Mouse (Mus musculus): Measurements from ENCODE around the gene Itgb1bp1. TPM values are rescaled to one million over a fixed set of nuclear protein-coding genes. Genes with fewer than 3 reads are reported as not detected.
A peak's percentile ranks its signal among the peaks of the same experiment; 100 is the strongest.

Gene Itgb1bp1
- polyA plus RNA-seq, 1 experiment from 2014 or later = 98.1 TPM

DNA sequence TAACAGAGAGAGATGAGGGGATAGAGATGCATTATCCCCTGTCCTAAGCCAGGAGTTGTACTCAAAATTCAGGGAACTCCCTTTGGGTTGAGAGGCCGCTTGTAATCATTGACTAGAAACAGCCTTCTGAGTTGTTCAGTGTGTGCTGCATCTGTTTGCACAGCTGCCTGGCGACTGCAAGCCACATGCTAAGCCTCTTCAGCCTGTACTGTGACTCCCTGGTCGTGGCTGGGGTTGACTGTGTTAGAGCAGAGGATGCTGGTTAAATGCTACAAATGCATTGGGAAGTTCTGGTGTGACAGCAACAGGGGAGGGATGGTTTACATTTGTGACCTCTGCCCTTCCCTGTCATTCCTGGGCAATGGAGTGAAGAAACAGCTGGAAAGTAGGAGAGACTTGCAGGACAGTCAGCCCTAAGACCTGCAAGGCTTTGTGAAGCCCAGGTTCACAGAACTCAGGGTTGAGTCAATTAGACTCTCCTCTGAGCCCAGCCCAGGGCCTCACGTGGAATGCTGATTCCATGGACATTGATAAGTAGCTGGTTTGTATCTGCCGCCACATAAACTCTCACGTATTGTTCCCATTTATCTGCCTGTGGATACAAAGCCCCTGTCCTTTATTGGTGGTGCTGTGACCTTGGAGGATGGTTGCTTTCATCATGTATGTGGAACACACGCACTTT, 38.2 kb downstream of the Itgb1bp1 start:
- no peak for DNase-seq (ENCODE audit: low spot score)

DNA sequence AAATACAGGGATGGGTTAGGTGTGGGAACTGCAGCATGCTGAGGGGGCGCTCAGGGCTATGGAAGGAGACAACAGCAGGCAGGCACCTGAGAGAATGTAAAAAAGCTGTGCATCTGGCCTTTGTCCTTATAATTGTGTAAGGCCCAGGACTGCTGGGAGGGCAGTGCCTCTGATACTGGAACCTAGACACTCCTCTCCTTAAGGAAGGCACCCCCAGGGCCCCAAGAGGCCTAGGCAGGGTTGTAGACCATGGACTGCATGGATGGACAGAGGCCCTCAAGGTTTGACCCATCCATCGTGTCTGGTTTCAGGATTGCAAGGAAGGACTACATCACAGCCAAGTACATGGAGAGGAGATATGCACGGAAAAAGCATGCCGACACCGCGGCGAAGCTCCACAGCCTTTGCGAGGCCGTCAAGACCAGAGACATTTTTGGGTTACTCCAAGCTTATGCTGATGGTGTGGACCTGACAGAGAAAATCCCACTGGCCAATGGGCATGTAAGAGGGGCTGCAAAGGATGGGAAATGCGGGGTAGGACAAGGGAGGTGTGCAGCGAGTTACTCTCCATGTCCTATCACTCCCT, 41.6 kb downstream of the Itgb1bp1 start:
- no peak for DNase-seq (ENCODE audit: low spot score)

DNA sequence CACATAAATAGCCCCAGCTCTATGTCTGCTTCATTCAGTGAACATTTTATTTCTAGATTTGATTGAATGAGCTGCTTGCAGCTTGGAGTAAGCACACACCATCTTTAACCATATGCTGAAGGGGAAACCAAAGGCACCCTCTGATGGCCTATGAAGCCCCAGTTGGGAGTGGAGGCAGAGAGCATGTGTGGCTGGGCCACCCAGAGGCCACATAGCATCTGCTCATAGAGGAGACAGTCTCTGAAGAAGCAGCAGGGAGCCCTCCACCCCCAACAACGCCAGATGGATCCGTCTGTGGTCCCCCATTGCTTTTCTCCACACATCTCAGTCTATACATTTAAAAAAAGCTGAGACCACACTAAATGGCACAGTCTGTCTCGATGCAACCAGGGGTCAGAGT, 44.1 kb downstream of the Itgb1bp1 start:
- DNase-seq (ENCODE audit: low spot score) = no peak

DNA sequence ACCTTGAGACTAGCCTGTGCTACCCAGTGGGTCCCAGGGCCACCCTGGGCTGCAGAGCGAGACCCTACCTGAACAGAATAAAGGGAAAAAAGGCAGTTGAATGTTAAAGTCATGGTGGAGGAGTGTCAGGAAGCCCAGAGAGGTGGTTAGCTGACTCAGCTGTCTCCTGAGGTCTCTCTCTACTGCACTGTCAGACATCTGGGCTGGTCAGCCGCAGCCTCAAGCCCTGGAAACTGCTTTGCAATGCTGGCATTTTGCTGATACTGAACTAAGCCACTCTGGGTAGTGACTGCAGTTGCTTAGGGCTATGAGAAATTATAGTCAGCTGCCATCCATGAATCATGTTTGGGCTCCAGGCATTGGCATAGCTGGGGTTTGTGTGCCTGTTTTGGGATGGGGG, 51.5 kb downstream of the Itgb1bp1 start:
- no peak for DNase-seq (ENCODE audit: low spot score)

DNA sequence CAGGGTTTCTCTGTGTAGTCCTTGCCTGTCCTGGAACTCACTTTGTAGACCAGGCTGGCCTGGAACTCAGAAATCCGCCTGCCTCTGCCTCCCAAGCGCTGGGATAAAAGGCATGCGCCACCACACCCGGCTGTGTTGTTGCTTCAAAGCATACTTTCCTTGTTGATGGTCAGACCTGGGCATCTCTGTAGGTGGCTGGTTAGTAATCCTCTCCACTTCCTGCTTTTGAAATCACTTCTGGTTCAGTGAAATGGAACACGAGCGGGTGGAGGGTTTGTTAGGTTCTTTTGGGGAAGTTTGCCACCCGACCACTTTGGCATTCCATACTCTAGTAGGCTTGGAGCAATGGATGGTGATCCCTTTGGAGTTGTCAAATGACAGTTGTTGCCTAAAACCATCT, 52.4 kb downstream of the Itgb1bp1 start:
- no peak for DNase-seq (ENCODE audit: low spot score)

DNA sequence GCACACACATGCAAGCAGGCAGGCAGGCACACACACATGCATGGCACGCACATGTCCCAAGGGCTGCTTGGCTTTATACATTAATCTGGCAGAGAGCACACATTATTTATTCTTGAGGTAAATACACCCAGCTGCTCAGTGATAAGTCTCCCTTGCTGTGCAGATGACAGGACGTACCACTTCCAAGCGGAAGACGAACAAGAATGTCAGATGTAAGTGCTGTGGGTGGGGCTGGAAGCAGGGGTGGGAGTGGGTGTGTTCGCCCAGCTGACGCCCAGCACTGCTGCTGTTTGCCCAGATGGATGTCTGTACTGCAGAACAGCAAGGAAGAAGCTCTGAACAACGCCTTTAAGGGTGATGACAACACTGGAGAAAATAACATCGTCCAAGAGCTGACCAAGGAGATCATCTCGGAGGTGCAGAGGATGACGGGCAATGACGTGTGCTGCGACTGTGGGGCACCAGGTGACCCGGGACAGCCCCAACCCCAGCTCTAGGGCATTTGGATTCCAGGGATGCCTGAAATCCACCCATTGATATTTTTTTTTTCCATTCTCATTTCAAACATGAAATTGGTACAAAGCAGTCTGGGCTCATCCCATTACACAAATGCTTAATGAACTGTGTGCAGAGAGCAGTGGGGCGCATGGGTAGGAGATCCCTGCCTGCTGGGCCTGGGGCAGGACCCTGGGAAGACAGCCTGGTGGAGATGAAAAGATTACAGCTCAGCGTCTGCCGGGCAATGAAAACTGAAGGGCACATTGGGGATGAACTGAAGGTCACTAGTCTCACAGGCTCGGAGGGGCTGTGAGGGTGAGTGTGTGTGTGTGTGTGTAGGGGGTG, 56.8 kb downstream of the Itgb1bp1 start:
- DNase-seq (ENCODE audit: low spot score) = no peak

DNA sequence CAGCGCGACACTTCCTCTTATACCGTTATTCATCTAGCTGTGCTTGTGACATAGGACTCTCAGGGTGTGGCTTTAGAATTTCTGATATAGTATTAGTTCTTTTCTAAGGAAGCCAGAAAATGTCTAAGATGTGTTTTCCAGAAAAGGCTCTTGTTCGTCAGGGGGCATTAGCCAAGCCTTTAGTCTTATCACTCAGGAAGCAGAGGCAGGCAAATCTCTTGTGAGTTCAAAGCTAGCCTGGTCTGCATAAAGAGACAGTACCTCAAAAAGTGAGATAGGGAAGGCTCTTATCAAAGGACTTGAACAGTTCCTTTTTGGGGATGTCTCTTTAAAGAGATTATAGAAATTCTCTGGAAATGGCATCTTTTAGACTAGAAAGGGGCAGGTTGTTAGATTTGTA, 57.4 kb downstream of the Itgb1bp1 start:
- DNase-seq (ENCODE audit: low spot score) = no peak

DNA sequence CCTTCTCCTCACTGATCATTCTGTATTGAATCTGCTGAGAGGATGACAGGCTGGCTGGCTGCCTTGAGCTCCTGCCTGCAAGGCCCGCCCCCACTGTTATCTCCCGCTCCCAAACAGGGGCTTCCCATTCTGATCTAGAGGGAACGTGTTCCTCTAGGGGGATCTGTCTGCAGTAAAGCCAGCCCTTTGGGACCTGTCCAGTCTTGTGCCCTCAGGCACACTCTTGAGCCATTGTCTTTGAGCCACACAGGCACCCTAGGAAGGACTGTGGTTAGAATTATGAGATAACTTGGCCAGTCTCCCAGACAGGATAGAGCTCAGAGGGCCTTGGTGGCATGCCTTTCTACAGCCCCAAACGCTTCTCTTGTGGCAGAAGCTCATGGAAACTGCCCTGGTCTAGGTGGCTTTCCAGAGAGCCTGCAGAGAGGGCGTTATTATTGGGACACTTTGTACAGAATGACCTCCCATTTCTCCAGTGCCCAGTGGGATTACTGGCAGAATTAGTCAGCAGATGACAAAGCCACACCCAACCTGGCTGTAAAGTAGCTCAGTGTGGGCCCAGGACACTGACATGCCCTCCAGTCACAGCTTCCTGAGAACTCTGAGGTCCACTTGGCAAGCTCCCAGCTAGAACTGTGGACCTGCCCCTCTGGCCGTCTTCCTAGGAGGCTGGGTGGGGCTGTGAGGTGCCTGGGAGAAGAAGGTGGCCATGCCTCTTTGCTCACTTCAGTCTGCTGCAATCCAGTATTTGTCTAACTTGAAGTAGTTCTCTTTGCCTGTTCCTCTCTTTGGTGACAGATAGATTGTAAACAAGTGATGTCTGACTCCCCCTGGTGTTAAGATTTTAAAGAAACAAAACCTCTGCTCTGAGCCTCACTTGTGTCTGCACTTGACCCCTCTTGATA, 58.8 kb downstream of the Itgb1bp1 start:
- peak; percentile 54 for DNase-seq (ENCODE audit: low spot score)

DNA sequence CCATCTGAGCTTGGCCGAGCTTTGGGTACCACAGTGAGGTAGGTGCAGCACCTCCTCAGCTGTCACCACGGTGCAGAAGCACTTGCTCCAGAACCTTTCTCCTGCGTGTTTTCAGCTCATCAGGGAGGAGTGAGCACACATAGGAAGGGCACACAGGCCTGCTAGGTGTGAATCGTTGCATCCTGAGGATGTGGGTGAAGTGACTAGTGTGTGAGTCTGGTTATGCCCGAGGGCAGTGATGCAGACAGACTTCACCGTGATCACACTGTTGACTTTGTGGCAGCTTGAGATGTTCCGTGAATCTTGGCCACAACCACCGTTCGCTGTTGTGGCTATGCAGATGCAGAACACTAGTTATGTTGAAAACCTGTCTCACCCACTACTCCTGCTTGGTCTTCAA, 59.8 kb downstream of the Itgb1bp1 start:
- no peak for DNase-seq (ENCODE audit: low spot score)

DNA sequence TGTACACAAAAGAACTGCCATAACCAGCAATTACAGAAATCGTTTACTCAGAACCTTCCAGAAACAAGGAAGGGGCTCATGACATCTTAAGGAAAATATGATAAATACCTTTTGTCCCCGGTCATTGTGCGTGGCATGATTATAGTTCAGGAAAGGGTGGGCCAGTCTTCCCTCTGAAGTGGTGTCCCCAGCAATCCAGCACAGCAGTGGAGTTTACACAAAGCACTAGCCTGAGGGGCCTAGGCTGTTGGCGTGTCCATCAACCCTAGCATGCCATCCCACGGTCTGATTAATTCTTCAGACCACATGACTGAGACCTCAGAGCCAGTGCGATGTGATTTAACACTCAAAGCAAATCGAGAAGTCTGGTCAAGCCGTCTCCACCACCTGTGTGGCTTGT, 60.7 kb downstream of the Itgb1bp1 start:
- no peak for DNase-seq (ENCODE audit: low spot score)

DNA sequence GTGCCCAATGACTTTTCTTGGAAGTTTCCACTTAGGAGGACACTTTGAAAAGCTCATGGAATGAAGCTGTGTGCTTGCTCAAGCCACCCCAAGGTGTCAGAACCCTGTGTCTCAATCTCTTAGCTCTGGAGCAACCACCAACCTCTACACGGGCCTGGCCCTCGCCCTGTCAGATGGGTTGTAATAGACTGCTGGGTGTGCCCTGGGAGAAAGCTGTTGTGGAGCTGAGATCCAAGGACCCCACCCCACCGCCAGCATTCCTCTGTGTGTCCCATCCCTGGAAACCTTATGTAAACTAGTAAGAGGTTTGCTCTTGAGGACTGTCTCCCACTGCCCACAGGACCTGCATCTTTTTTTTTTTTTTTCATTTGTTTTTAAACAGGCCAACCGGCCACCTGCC, 62.2 kb downstream of the Itgb1bp1 start:
- DNase-seq (ENCODE audit: low spot score) = no peak

DNA sequence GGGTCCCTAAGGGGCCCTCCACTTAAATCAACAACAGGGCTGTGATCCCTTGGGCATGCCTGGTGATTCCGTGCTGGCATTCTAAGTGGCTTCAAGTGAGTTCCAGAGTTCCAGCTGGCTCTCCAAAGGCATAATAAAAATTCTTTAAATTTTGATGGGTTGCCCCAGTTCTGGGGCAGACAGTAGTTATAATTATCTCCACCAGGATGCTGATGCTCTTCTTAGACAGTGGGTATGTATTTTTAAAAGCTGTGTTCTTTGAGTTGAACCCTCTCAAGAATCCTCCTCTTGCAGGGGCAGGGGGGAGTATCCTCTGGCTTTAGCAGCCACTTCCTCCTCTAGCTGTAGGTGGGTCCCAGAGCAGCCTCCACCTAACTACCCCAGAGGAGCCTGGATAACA, 65.5 kb downstream of the Itgb1bp1 start:
- DNase-seq (ENCODE audit: low spot score) = no peak

DNA sequence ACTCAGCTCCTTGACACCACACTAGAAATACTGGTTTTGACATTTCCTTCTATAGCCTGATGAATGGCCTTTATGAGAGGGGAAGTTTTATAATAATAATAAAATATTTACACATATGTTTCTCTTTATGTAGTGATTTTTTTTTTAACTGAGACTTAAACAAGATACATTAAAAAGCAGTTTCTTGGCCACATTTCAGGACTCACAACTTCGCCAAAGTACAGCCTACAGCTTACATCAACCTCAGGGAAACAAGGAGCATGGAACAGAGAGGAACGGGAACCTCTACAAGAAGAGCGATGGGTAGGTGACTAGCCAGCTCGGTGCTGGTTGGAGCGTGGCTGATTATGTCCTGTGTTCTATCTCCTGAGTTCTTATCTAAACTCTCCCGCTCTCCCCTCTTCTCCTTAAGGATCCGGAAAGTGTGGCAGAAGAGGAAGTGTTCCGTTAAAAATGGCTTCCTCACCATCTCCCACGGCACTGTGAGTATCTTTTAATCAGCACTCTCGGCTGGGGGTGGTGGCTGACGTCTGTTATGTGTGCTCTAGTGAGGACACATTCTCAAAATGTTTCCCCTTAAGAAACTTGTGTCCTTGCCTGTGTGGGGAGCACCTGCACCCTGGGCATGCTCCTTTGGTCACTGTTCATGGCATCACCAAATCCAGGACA, 68.2 kb downstream of the Itgb1bp1 start:
- no peak for DNase-seq (ENCODE audit: low spot score)

DNA sequence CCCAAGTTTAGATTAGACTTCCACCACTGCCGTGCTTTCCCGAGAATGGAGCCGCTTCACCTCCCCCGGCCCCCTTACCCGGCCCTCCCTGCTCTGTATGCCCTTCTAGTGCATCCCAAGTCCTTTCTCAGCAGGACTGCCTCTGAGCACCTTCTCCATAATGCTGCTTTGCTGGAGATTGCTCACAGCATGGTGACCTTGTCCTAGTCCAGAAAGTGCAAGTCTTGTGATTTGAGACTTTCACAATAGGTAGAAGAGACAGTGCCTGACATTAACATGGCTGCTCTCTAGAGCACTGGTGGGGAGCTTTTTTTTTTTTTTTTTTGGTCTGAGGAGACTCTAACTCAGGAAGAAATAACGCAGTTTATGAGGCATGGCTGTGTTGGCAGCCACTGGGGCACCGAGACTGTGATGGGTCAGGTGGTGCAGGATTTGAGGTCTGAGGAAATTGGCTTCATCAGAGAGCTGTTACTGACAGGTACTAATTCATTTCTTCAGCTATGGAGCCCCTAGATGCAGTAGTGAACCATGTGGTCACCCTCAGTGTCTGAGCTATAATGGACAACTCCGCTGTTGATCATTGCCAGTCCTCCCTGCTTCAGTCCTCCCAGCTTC, 71.4 kb downstream of the Itgb1bp1 start:
- no peak for DNase-seq (ENCODE audit: low spot score)

DNA sequence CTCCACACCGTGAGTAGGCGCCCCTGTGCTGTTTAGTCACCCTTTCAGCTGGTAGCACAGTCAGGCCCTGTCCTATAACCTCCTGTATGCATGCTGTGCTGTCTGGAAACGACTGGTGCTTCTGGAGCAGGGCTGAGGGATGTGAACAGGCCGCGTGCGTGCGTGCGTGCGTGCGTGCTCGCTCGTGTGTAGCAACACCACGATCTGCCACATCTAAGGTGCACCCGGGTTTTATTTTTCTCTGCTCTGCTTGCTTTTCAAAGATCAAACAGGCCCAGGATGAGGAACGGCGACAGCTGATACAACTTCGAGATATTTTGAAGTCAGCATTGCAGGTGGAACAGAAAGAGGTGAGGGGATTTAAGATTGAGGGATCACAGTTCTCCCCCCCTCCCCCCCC, 73.2 kb downstream of the Itgb1bp1 start:
- DNase-seq (ENCODE audit: low spot score) = peak; percentile 70

DNA sequence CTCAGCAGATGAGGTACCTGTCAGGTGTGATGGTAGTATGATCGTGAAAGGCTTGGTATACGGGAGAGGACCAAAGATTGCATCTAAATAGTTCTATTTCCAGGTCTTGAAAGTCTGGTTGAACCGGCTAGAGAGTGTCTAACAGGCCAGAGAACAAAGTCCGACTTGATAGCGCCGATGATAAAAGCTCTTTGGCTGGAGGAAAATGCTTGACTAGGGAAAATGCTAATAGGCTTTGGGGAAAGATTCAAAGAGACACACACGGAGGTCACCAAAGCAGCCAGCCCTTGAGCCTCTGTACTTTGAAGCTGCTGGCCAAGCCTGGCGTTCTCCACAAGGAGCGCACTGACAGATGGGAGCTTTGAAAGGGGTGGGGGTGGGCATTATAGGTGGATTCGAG, 76.8 kb downstream of the Itgb1bp1 start:
- no peak for DNase-seq (ENCODE audit: low spot score)

DNA sequence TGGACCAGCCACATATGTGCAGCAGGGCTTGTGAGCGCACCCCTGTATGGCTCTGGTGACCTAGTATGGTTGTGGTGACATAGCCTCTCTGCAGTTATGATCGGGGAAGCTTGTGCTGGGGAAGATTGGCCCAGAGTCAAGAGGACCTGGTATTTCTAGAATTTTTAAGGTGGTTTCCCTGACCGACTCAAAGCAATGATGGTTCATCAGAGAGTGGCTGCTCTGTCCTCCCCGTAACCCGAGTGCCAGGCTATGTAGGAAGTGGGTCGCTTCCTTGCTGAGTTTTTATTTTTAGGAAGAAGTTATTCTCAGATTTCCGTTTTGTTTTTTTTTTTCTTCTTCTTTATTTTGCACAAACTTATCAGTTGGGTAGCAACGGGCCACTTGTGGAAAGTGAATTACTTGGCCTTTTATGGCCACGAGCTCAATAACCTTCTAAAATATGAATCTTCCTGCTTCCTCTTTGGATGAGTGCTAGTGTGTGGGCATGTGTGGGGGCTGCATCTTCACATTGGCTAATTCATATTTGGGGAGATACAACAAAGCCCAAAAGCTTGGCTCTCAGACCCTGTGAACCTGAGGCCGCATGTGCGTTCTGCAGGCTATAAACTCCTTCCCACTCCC, 77.8 kb downstream of the Itgb1bp1 start:
- no peak for DNase-seq (ENCODE audit: low spot score)

DNA sequence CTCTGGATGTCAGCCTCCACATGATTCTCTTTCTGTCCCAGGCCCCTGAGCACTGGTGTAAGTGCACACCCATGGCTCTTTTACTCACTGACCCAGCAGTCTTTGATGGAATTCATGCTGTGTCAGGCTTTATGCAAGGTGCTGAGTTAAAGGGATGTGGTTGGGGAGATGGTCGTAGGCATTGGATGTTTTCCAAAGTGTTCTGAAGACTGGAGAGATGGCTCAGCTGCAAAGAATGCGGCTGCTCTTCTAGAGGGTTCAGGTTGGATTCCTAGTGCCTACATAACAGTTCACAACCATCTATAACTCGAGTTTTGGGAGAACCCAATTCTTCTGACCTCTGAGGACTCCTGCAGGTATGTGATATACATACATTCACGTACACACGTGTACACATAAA, 78.7 kb downstream of the Itgb1bp1 start:
- DNase-seq (ENCODE audit: low spot score) = no peak

DNA sequence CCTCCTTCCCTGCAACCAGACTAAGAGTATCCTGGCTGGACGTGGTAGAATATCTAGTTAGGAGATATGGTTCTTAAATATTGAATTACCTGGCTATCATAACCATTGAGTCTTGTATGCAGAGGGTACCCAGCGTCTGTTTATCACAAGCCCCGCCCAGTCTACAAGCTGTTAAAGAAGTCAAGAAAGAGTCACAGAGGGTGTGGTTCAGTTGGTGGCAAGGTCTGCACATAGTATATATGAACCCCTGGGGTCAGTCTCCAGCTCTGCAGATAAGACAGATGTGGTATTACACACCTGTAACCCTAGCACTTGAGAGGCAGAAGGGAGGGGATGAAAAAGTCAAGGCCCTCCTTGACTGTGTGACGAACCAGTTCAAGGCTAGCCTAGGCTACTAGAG, 80.3 kb downstream of the Itgb1bp1 start:
- no peak for DNase-seq (ENCODE audit: low spot score)

DNA sequence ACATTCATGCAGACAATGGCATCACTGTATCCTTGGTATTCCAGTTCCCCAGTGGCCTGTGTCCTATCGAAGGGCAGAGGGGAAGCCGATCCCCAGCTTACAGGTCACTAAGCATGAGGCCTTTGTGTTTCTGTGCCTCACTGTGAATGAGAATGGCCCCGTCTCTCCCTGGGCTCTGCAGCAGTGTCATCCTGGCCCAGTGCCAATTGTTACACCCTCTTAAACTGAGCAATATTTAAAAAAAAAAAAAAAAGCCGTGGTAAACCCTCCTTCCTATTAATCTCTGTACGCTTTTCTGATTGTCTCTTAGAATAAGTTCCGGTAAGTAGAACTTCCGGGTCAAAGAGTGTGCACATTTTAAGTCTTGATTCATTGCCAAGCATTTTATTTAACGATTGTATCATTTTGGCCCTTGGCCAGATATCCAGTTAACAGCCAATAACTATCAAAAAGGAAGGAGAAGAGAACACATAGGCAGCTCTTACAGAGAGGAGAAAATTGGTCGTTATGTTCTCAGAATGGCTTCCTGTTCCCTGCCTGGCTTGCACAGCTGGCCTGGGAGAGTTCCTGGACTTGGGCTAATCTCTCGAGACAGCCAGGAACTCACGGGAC, 81.3 kb downstream of the Itgb1bp1 start:
- no peak for DNase-seq (ENCODE audit: low spot score)
